Mouse (Mus musculus) cerebellum, adult 11-12 months (tissue): ENCODE measurements around the gene Odf3b.

ENCODE experiments used
- DNase-seq: peaks from one replicate; pipeline ENCODE4 v3.0.0; 2022

Gene Odf3b

DNA sequence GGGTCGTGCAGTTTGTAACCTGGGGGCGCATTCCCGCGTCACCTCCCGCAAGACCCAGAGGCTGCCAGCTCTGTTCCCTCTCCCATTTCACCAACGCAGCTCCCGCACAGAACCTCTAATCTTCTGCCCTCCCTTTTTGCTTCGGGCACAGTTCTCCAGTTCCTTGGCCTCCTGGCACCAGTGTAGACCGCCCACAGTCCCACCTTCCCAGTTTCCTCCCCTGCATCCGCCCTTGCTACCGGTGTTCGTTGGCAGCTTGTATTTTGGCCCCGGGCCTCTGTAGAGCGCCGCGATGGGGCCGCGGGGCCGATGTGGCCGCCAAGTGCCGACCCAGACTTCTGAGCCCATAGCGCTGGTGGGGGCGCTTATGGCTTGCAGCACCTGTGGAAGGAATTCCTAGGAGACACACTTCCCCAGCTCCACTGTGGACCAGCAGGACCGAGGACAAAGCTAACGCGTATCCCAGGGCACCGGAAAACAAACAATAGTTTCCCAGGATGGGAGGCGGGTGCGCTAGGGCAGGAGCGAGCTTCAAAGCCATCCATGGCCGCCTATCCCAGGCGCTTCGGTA, at the start of gene Odf3b:
Gene Odf3b (minus strand): TSS at position 452 of the 571 bp plus-strand sequence.
- peak; percentile 91 for DNase-seq

- DNase-seq = peak; percentile 42
Observed at GRCm38 (mm10) chr15:89428136-89428790, 49.2 kb upstream of the Odf3b start.

GRCm38 (mm10) chr15:89426716-89427115, 47.6 kb upstream of the Odf3b start:
- peak; percentile 33 for DNase-seq

DNA sequence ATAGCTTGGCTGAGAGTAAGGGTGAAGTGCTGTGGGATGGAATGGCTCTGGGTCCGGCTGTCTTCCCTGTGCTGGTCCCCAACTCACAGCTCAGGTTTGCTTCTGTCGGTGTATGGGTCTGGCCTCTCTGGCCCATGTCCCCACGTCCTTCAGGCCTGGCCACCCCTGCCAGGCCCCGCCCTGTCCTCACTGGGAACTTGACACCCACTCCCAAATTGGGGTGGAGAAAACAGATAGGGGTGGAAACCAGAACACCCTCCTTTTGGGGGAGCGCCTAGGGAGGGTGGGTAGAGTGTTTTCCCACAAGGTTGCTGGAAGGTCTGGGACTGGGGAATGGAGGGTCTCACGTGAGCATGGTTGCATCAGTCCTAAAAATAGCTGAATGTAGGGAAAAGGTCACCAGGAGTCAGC, 46.6 kb upstream of the Odf3b start, which contains the start of gene Cpt1b:
Gene Cpt1b (minus strand): TSS at position 153 of the 411 bp plus-strand sequence.
- peak; percentile 32 for DNase-seq

DNA sequence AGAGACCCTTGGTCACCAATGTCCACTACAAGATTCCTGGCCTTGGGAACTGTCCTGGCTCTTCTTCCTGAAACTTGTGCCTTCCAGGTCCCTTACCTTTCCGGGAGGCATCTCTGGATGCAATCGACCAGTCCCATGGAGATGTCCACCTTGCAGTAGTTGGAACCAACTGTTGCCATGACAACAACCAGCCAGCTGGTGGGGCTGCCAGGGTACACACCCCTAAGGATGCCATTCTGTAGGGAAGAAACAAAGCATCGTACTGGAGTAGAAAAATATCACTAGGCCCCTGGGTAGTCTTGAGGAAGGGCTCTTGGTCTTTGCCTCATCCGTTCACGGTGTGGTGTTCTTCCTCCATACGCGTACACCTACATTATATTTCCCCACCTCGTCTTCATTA, 45.5 kb upstream of the Odf3b start:
- peak; percentile 10 for DNase-seq

GRCm38 (mm10) chr15:89421938-89422337, 42.9 kb upstream of the Odf3b start:
- peak; percentile 55 for DNase-seq

DNA sequence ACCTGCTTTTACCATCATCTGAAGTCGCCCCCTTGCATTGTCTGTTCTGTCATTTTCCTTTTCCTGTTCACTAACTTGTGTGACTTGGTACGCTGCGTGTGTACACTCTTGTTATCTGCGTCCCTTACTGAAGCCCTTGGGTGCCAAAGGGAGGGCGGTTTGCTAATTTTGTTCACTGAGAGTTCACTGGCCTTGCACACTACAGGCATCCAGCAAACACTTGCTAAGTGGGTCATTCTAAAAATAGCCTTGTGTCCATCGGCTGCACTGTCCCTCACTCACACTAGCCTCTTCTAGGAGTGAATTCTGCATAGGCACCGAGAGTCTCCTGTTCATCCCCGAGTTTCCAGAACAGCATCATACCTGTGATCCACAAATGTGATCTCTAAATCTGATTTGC, 36.2 kb upstream of the Odf3b start:
- DNase-seq = no peak

DNA sequence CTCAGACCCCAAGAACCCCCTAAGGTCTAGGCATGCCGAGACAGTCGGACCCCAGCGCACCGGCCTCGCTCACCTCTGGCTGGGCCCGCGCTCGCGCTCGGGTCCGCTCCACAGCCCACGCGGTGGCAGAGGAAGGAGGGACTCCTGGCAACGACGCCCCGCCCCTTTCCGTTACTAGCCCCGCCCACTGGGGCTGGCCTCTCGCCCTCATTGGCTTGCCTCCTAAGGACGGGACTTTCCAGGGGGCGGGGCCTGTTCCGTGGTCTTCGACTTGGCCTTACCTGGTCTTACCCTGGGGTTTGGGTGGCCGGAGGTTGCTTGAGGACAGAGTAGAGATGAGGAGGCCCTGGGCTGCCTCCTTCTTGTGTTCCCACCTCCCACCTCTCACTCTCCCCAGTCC, 31.0 kb upstream of the Odf3b start, which contains the start of gene Syce3:
Gene Syce3 (minus strand): TSS at position 386 of the 400 bp plus-strand sequence.
- no peak for DNase-seq

DNA sequence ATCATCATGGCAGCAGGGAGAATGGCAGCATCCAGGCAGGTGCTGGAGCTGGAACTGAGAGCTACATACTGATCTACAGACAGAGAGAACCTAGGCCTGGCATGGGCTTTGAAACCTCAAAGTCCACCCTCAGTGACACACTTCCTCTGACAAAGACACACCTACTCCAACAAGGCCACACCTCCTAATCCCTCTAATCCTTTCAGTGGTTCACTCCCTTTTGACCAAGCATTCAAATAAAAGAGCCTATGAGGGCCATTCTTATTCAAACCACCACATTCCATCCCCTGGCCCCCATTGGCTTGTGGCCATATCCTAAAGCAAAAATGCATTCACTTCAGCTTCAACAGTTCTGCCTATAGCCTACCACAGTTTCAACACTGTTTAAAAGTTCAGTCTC, 27.6 kb upstream of the Odf3b start:
- no peak for DNase-seq

DNA sequence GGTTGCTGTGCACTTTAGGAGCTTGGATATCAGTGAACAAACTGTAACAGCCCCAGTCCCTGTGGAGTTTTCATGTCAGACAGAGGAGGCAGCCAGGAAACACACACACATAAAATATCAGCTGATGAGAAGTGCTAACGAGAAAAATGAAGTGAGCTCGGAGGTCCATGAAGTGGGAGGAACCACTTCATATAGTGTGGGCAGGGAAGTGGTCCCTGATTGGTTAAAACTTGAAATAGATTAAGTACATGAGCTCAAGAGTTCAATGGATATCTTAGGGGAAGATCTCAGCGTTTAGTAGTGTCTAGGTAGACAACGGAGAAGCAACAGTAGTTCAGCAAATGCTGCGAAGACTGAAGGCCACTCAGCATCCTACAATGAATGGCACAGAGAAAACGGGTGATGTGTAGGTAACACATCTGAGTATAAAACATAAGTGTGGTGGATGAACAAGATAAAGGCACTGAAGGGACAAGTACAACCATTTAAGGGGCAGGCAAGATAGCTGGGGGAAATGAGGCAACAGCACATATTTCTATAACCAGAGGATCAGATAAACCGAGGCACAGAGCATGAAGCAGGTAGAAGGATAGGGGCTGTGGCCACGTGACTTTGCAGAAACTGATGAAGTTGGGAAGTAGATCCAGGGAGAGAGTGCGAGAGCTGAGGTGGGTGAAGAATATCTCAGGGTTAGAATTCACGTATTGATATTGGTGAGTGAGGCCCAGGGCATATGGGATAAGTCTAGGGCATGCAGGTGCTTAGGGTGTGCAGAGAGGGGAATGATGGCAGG, 25.9 kb upstream of the Odf3b start:
- DNase-seq = no peak

DNA sequence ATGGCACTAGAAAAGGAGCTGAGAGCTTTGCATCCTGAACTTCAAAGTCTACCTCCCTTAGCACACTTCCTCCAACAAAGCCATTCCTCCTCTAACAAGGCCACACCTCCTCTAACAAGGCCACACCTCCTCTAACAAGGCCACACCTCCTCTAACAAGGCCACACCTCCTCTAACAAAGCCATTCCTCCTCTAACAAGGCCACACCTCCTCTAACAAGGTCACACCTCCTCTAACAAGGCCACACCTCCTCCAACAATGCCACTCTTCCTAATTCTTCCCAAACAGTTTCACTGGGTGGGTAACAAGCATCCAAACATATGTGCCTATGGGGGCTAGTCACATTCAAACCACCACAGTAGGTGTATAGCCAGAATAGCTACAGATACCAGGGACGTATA, 23.4 kb upstream of the Odf3b start:
- no peak for DNase-seq

DNA sequence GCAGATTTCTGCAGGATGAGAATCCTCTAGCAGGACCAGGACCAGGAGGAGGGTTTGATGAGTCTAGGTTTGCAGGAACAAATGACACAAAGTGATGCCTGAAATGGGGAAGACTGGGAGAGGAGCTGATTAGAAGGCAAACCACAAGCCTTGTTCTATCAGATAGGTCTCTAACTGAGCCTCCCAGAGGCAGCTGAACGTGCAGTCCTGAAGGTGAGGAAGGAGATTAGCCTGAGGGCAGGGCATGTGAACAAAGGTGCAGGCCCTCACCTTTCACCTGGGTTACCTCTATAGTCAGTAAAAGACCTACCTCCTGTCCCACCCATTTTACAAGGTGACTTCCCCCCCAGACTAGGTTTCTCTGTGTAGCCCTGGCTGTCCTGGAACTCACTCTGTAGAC, 20.6 kb upstream of the Odf3b start:
- DNase-seq = no peak

- DNase-seq = no peak
Observed at GRCm38 (mm10) chr15:89398146-89398545, 19.1 kb upstream of the Odf3b start.

DNA sequence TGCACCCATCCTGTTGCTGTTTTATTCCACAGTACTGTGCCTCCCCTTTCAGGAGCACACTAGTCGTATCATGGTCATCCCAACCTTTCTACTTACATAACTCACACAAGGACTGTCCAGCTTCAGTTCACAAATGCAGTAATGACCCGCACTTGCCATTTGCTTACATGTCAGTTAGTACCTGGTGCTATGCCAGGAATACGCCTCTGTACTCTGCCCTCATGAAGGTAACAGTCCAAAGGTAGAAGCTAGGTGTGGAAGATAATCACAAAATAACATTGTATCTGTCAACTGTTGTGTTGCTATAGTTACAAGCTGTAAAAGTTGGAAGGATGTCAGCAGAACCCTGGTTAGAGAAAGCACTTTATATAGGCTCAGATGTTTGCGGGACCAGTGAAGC, 17.8 kb upstream of the Odf3b start:
- DNase-seq = no peak

GRCm38 (mm10) chr15:89390081-89390480, 11.0 kb upstream of the Odf3b start:
- no peak for DNase-seq

GRCm38 (mm10) chr15:89387127-89387526, 8.0 kb upstream of the Odf3b start:
- no peak for DNase-seq

DNA sequence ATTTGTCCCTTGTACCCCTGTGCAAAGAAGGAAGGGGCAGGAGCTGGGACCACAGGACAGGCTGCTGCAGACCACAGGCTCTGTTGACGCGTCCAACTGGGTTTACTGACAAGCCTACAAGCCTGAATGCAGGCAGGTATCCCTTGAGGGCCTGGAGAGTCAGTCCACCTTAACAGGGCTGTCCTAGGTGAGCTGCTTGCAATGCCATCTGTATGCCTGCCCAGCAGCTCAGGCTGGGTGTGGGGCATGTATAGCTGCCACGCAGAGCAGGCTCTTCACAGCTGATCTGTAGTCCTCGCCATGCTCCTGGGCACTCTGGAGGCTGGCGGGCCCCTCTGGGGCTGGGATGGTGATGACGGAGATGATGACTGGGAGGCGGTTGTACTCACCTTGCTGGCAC, 5.5 kb upstream of the Odf3b start, which contains the start of gene Klhdc7b:
Gene Klhdc7b (plus strand): TSS at position 301 of the 400 bp plus-strand sequence.
- no peak for DNase-seq

GRCm38 (mm10) chr15:89379429-89379828, 347 bp upstream of the Odf3b start:
- peak; percentile 78 for DNase-seq

- peak; percentile 69 for DNase-seq
Observed at GRCm38 (mm10) chr15:89377938-89378828, 899 bp downstream of the Odf3b start.

DNA sequence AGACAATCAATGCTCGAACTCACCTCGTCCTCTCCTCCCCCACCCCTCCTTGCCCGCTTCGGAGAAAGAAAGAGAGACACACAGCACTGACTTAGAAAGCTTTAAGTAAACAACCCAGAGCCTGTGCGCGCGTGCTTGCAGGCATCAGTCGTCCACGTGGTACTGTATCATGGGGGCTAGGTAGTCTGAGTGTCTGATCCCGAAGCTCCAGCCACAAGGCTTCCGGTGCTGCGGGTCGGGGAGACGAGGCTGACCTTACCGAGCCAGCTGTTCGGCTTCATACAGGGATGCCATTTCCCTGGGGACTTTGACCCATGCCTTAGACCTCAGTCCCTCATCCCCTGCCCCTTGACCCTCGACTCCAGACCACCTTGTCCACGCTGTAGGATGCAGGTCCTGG, 1.7 kb downstream of the Odf3b start:
- peak; percentile 54 for DNase-seq

DNA sequence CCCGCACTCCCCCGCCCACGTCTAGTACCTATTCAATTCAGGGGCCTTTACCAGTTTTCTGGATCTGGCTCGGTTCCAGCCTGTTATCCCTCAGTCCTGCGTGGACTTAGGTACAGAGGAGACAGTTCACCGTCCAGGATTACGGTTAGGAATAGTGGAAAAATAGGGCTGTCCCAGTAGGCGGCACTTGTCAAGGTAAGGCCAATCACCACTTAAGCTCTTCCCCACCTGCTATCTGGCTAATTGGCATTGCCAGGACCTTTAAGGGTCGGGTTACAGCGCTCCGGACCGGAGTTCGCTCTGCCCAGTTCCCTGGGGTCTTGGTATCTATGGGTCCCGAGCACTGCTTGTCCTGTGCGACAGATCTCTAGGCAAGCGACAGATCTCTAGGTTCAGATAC, 2.1 kb downstream of the Odf3b start, which contains the start of gene Tymp:
Gene Tymp (minus strand): TSS at position 83 of the 400 bp plus-strand sequence.
- no peak for DNase-seq

DNA sequence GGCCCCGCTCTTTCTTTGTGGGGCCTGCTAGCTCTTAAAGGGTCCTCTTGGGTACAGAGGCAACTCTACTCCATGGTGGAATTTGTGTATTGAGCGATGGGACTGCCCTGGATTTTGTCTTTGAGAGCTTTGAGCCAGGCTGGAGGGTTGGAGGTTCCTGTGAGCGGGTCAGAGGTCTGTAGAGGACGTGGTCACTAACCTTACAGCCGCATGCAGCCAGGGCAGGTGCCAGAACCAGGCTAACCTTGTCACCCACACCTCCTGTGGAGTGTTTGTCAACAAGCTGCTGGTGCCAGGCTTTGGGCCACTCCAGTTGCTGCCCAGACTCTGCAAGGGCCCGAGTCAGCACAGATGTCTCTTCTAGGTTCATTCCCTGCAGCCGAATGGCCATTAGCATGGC, 3.0 kb downstream of the Odf3b start:
- no peak for DNase-seq
